Mouse (Mus musculus) CH12.LX (cell line): ENCODE measurements at regions not wholly inside any gene's neighbourhood (a gene's known extent, or its start where the extent isn't known, plus 50 kb on each side); places are given as distances from the start of the nearest gene placed in this dataset.
"Not testable (repeated sequence)": the region's sequence is repeated elsewhere in the genome, so short reads cannot be mapped to it uniquely, and the experiment has no call there.

ENCODE experiments used
- DNase-seq: peaks from one replicate; pipeline ENCODE4 v3.0.0-alpha.2; 2013; ENCODE audit errors: extremely low read depth
- H3K27ac ChIP-seq: 2 replicates; pipeline ENCODE4 v1.5.1; 2012; ENCODE audit warnings: low read depth, mild to moderate bottlenecking, control low read depth, moderate library complexity; ENCODE audit not compliant: insufficient read depth
- H3K27me3 ChIP-seq: replicated peaks from 2 replicates; pipeline ENCODE3; 2012; ENCODE audit warnings: inconsistent platforms
- H3K36me3 ChIP-seq, 2 experiments: replicated peaks in 1 of 2; 2 replicates each; pipeline versions ENCODE3 to v1.6.1; 2012; ENCODE audit warnings: inconsistent platforms in 1 of 2, low read length in 1 of 2, mild to moderate bottlenecking in 1 of 2, mixed read lengths in 1 of 2, moderate library complexity in 1 of 2; ENCODE audit not compliant: control insufficient read depth in 1 of 2, insufficient read depth in 1 of 2
- H3K4me1 ChIP-seq, 2 experiments: 2 replicates each; pipeline ENCODE4 v1.6.1; 2012; ENCODE audit warnings: inconsistent platforms in 1 of 2, moderate library complexity in 1 of 2; ENCODE audit not compliant: insufficient read depth in 2 of 2, control insufficient read depth in 1 of 2
- H3K4me2 ChIP-seq: 2 replicates; pipeline ENCODE4 v1.6.1; 2012; ENCODE audit warnings: low read depth, mild to moderate bottlenecking, control low read depth; ENCODE audit not compliant: poor library complexity, insufficient read depth, severe bottlenecking
- H3K4me3 ChIP-seq, 3 experiments: fragments of 150-350 bp in 1 of 3; sonication (generic) in 1 of 3; replicated peaks in 1 of 3; 2 replicates each; pipeline versions ENCODE3 to v1.5.1; 2011 to 2012; ENCODE audit warnings: low read depth in 2 of 3, low read length in 2 of 3, mild to moderate bottlenecking in 2 of 3, moderate library complexity in 2 of 3, control low read depth in 1 of 3, improper control_type of control experiment in 1 of 3, inconsistent platforms in 1 of 3, mixed read lengths in 1 of 3; ENCODE audit not compliant: poor library complexity in 1 of 3
- H3K79me2 ChIP-seq: replicated peaks from 2 replicates; pipeline ENCODE4 v1.6.1; 2012; ENCODE audit warnings: mild to moderate bottlenecking, moderate library complexity; ENCODE audit not compliant: control insufficient read depth, poor library complexity, insufficient read depth, severe bottlenecking; ENCODE audit errors: extremely low read depth
- H3K9ac ChIP-seq: 2 replicates; pipeline ENCODE4 v1.6.1; 2012; ENCODE audit warnings: low read depth, mild to moderate bottlenecking, control low read depth, moderate library complexity; ENCODE audit not compliant: insufficient read depth
- H3K9me3 ChIP-seq: replicated peaks from 2 replicates; pipeline ENCODE3; 2012; ENCODE audit warnings: low read length, inconsistent platforms, mixed read lengths
- BHLHE40 ChIP-seq: IDR thresholded peaks from 2 replicates; pipeline ENCODE4 v1.6.1; 2011; ENCODE audit warnings: mild to moderate bottlenecking, low read depth, low read length, improper control_type of control experiment
- CHD1 ChIP-seq: IDR thresholded peaks from 2 replicates; pipeline ENCODE4 v1.6.1; 2012; ENCODE audit warnings: low read depth, low read length, improper control_type of control experiment, inconsistent platforms
- CHD2 ChIP-seq: IDR thresholded peaks from 2 replicates; pipeline ENCODE4 v1.6.1; 2011; ENCODE audit warnings: low read length, improper control_type of control experiment
- CTCF ChIP-seq, 2 experiments: IDR thresholded peaks in 1 of 2; conservative IDR thresholded peaks in 1 of 2; 2 replicates each; pipeline ENCODE4 v1.5.1; 2011 to 2012; ENCODE audit warnings: low read depth in 2 of 2, low read length in 2 of 2, improper control_type of control experiment in 1 of 2, inconsistent platforms in 1 of 2, mild to moderate bottlenecking in 1 of 2, moderate library complexity in 1 of 2
- E2F4 ChIP-seq: IDR thresholded peaks from 2 replicates; pipeline ENCODE4 v1.6.1; 2011; ENCODE audit warnings: low read depth, low read length, improper control_type of control experiment; ENCODE audit not compliant: insufficient replicate concordance
- ETS1 ChIP-seq: conservative IDR thresholded peaks from 2 replicates; pipeline ENCODE4 v1.6.1; 2012; ENCODE audit warnings: low read depth, mild to moderate bottlenecking, inconsistent platforms, low read length, improper control_type of control experiment, moderate library complexity
- GABPA ChIP-seq: IDR thresholded peaks from 2 replicates; pipeline ENCODE4 v1.6.1; 2012; ENCODE audit warnings: low read depth, low read length, improper control_type of control experiment, inconsistent platforms; ENCODE audit not compliant: insufficient replicate concordance
- HCFC1 ChIP-seq: IDR thresholded peaks from 2 replicates; pipeline ENCODE4 v1.6.1; 2012; ENCODE audit warnings: low read depth, mild to moderate bottlenecking, inconsistent platforms, low read length, improper control_type of control experiment
- IRF4 ChIP-seq: IDR thresholded peaks from 2 replicates; pipeline ENCODE4 v1.6.1; 2014; ENCODE audit warnings: low read depth, mild to moderate bottlenecking, inconsistent platforms, low read length, improper control_type of control experiment
- JUN ChIP-seq: IDR thresholded peaks from 2 replicates; pipeline ENCODE4 v1.6.1; 2011; ENCODE audit warnings: low read depth, mild to moderate bottlenecking, low read length, improper control_type of control experiment, moderate library complexity; ENCODE audit not compliant: insufficient read depth
- JUND ChIP-seq: conservative IDR thresholded peaks from 2 replicates; pipeline ENCODE4 v1.6.1; 2011; ENCODE audit warnings: low read depth, low read length, improper control_type of control experiment
- KAT2A ChIP-seq: IDR thresholded peaks from 2 replicates; pipeline ENCODE4 v1.6.1; 2012; ENCODE audit warnings: low read length, improper control_type of control experiment, inconsistent platforms; ENCODE audit not compliant: insufficient replicate concordance
- MAFK ChIP-seq: IDR thresholded peaks from 2 replicates; pipeline ENCODE4 v1.6.1; 2011; ENCODE audit warnings: low read length, improper control_type of control experiment; ENCODE audit not compliant: insufficient replicate concordance
- MAX ChIP-seq: IDR thresholded peaks from 2 replicates; pipeline ENCODE4 v1.6.1; 2011; ENCODE audit warnings: low read length, improper control_type of control experiment
- MEF2A ChIP-seq: IDR thresholded peaks from 2 replicates; pipeline ENCODE4 v1.6.1; 2014; ENCODE audit warnings: low read depth, mild to moderate bottlenecking, inconsistent platforms, low read length, improper control_type of control experiment, borderline replicate concordance
- MXI1 ChIP-seq: IDR thresholded peaks from 2 replicates; pipeline ENCODE4 v1.6.1; 2011; ENCODE audit warnings: mild to moderate bottlenecking, low read depth, low read length, improper control_type of control experiment
- NELFE ChIP-seq: IDR thresholded peaks from 2 replicates; pipeline ENCODE4 v1.6.1; 2011; ENCODE audit warnings: low read depth, low read length, improper control_type of control experiment
- NRF1 ChIP-seq: IDR thresholded peaks from 2 replicates; pipeline ENCODE4 v1.6.1; 2014; ENCODE audit warnings: low read depth, mild to moderate bottlenecking, inconsistent platforms, low read length, improper control_type of control experiment, moderate library complexity
- PAX5 ChIP-seq: IDR thresholded peaks from 2 replicates; pipeline ENCODE4 v1.6.1; 2012; ENCODE audit warnings: low read length, inconsistent platforms, mixed read lengths
- POLR2A ChIP-seq: IDR thresholded peaks from 2 replicates; pipeline ENCODE4 v1.6.1; 2011; ENCODE audit warnings: low read depth, mild to moderate bottlenecking, improper control_type of control experiment, low read length
- RCOR1 ChIP-seq: conservative IDR thresholded peaks from 2 replicates; pipeline ENCODE4 v1.6.1; 2012; ENCODE audit warnings: low read depth, mild to moderate bottlenecking, inconsistent platforms, low read length, improper control_type of control experiment
- TBP ChIP-seq: conservative IDR thresholded peaks from 2 replicates; pipeline ENCODE4 v1.6.1; 2011; ENCODE audit warnings: low read depth, low read length, improper control_type of control experiment
- TCF12 ChIP-seq: IDR thresholded peaks from 2 replicates; pipeline ENCODE4 v1.6.1; 2014; ENCODE audit warnings: low read depth, mild to moderate bottlenecking, inconsistent platforms, low read length, improper control_type of control experiment
- UBTF ChIP-seq: IDR thresholded peaks from 2 replicates; pipeline ENCODE4 v1.6.1; 2012; ENCODE audit warnings: low read depth, mild to moderate bottlenecking, inconsistent platforms, low read length, improper control_type of control experiment, moderate library complexity
- USF2 ChIP-seq: conservative IDR thresholded peaks from 2 replicates; pipeline ENCODE4 v1.6.1; 2011; ENCODE audit warnings: low read depth, low read length, improper control_type of control experiment
- ZC3H11A ChIP-seq: IDR thresholded peaks from 2 replicates; pipeline ENCODE4 v1.6.1; 2012; ENCODE audit warnings: low read depth, mild to moderate bottlenecking, inconsistent platforms, low read length, improper control_type of control experiment
- ZKSCAN1 ChIP-seq: IDR thresholded peaks from 2 replicates; pipeline ENCODE4 v1.6.1; 2012; ENCODE audit warnings: low read depth, inconsistent platforms, low read length, improper control_type of control experiment, borderline replicate concordance
- ZMIZ1 ChIP-seq: IDR thresholded peaks from 2 replicates; pipeline ENCODE4 v1.6.1; 2012; ENCODE audit warnings: low read depth, mild to moderate bottlenecking, inconsistent platforms, low read length, improper control_type of control experiment
- ZNF384 ChIP-seq: IDR thresholded peaks from 2 replicates; pipeline ENCODE4 v1.6.1; 2012; ENCODE audit warnings: low read depth, low read length, improper control_type of control experiment, inconsistent platforms
- dilution Hi-C: fragments of 300-500 bp; cut with MboI; formaldehyde crosslinking; loops from 2 replicates; pipeline ENCODE4 v1.14.3; 2020; ENCODE audit warnings: low sequenced_read_pairs; ENCODE audit not compliant: extremely low pct_unique_long_range_greater_than_20kb, extremely low pct_ligation_motif_present
- in situ Hi-C: fragments of 300-500 bp; cut with MboI; formaldehyde crosslinking; loops from 3 replicates; pipeline ENCODE4 v1.14.3; 2019; ENCODE audit warnings: low sequenced_read_pairs, low pct_ligation_motif_present, low pct_unique_long_range_greater_than_20kb, mixed read lengths

DNA sequence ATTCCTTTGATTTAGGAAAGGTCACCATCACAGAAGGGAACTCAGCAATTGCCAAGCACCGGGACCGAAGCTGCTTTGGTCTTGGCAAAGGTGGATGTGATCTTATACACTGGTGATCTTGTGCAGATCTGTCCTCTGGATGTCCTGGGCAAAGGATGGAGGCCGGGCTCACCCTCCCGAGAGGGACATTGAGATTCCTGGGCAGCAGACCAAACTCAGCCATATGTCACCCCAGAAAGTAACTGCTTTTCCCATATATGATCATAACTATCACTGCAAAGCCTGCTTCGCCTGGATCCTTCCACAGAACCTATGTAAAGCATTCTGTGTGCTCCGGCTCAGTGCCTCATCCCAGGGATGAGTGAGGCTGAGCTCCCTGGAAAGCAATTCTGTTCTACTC, 96.3 kb upstream of the Pou3f3 start:
- Histone ChIP-seq H3K4me3 (no peak overlapping the region), H3K4me1 (no peaks in the 10 kb centered on the region), H3K79me2 (no peaks in the 10 kb centered on the region), H3K27ac (no peak overlapping the region), H3K27me3 (no peaks in the 10 kb centered on the region), H3K9me3 (peaks cover 60% of the 10 kb centered on the region), H3K36me3 (no peaks in the 10 kb centered on the region), H3K9ac (no peak overlapping the region), H3K4me2 (no peak overlapping the region)
- TF ChIP-seq MEF2A (no peak), TCF12 (no peak), MAX (no peak), HCFC1 (no peak), RCOR1 (no peak), ZC3H11A (no peak), JUN (no peak), NRF1 (no peak), KAT2A (no peak), POLR2A (no peak), ZKSCAN1 (no peak), IRF4 (no peak), JUND (no peak), ETS1 (no peak), E2F4 (no peak), ZMIZ1 (no peak)
- in situ Hi-C loops = no loop called here
- dilution Hi-C loops = no loop called here
- DNase-seq = no peak

DNA sequence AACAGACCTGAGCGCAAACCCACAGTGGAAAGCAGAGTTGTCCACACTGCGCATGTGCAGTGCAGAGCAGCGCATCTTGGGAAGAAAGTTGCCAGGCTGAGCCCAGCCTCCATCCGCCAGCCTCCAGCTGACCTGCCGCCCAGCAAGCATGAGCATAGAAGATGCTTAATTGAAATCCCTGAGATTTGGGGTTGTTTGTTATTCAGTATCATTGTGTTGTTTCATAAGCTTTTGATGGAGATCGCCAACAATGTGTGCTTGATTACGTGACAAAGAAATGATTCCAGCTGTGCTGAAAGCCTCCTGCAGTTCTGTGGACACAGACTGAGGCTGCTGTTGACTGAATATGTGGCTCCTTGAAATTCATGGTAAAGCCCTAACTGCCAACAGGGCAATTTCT, 89.3 kb upstream of the Pou3f3 start:
- in situ Hi-C loops = no loop called here
- no peak for TF ChIP-seq CHD1
- TF ChIP-seq USF2 = no peak
- TF ChIP-seq HCFC1 = no peak
- no peak for TF ChIP-seq RCOR1
- no peak for TF ChIP-seq MXI1
- TF ChIP-seq GABPA = no peak
- TF ChIP-seq CHD2 = no peak
- TF ChIP-seq JUN = no peak
- no peak for TF ChIP-seq PAX5
- no peak for TF ChIP-seq MAX
- no peak for TF ChIP-seq ZKSCAN1
- TF ChIP-seq ETS1 = no peak
- no peak for TF ChIP-seq TBP
- TF ChIP-seq MAFK = no peak
- TF ChIP-seq BHLHE40 = no peak
- TF ChIP-seq MEF2A = no peak
- no peak for TF ChIP-seq CTCF (conservative IDR thresholded peaks at IDR 0.05 in 1 of 2, IDR thresholded peaks at IDR 0.05 in 1 of 2; ENCODE audit: low read depth in 2 of 2, low read length in 2 of 2)
- no peak for TF ChIP-seq UBTF
- TF ChIP-seq ZNF384 = no peak
- TF ChIP-seq NELFE = no peak

DNA sequence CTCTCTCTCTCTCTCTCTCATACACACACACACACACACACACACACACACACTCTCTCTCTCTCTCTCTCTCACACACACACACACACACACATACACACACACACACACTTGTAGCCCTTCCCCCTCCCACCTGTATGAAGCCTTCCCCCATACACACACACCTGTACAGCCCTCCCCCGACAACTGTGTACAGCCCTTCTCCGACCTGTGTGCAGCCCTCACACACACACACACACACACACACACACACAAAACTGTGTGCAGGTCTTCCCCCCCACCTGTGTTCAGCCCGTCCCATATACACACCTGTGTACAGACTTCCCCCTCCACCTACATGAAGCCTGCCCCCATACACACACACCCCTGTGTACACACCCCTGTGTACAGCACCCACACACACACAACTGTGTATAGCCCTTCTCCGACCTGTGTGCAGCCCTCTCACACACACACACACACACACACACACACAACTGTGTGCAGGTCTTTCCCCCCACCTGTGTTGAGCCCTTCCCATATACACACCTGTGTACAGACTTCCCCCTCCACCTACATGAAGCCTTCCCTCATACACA, 88.0 kb upstream of the Pou3f3 start:
- H3K27ac ChIP-seq, H3K4me1 ChIP-seq, H3K36me3 ChIP-seq, dilution Hi-C loops, H3K4me2 ChIP-seq, H3K9ac ChIP-seq, in situ Hi-C loops, H3K79me2 ChIP-seq, DNase-seq, H3K4me3 ChIP-seq, H3K27me3 ChIP-seq: not testable (repeated sequence)
- peaks cover 77% of the 10 kb centered on the region for H3K9me3 ChIP-seq

More for the DNA sequence above, 89.3 kb upstream of the Pou3f3 start:
- H3K4me2 ChIP-seq = no peak overlapping the region
- dilution Hi-C loops = no loop called here
- no peaks in the 10 kb centered on the region for H3K79me2 ChIP-seq
- no peak for DNase-seq
- H3K4me3 ChIP-seq = no peak overlapping the region
- H3K9me3 ChIP-seq = peaks cover 73% of the 10 kb centered on the region
- no peaks in the 10 kb centered on the region for H3K36me3 ChIP-seq
- no peaks in the 10 kb centered on the region for H3K27me3 ChIP-seq
- H3K4me1 ChIP-seq = no peaks in the 10 kb centered on the region
- H3K9ac ChIP-seq = no peak overlapping the region
- no peak overlapping the region for H3K27ac ChIP-seq
